Mouse (Mus musculus): Measurements from ENCODE around the gene Romo1.

DNA sequence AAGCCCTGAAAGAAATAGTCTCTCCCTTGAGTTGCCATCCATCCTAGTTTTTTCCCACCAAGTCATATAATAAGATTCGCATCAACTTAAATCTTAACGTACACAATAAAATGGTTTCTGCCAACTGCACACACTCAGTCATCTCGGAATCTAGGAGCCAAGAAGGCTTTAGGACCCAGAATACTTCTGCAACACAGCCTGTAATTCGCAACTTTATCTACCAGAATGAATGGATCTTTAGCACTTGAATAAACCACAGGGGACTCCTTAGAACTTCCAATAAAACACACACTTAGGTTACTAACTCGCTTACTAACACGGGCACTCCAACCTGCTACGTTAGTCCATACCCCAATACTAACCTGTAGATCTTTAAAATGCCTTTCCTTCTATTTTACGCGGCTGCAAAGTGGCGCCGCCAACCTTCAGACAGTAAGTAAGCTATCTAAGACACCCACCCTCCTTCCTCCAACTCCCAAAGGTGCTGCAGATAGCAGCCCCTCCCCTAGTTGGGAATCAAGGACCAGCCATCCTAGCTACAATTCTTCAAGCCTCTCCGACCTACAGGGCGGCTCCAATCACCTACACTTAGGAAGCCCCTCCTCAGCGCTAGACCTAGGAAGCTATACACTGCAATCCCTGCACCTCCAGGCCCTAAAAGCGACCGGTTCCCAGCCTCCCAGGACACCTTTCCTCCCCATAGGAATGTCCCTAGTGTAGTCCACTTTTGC is 33.0 kb upstream of the Romo1 start:
- no peak for TF ChIP-seq POLR2A (IDR thresholded peaks at IDR 0.05; ENCODE audit: borderline replicate concordance, extremely low read depth, low read depth, low read length)
- TF ChIP-seq CTCF (IDR thresholded peaks at IDR 0.05; ENCODE audit: insufficient read depth, low read length) = no peak
